22 mouse cellular contexts compared by ENCODE assay signal in genomic region chr11:116208660-116209059, GRCm38 (mm10). TPM values are rescaled to one million over a fixed set of nuclear protein-coding genes. Genes with fewer than 3 reads are reported as not detected.
"Had no signal": no experiment of that assay in that cellular context is flagged by ENCODE, and none has a peak within 500 bp of the region (broad histone marks: within the 10 kb centered on the region; RNA-seq: fewer than 3 reads in every experiment).

No protein-coding gene starts in this region.

- H3K9me3 ChIP-seq: heart, embryonic 12.5 days; hindbrain, embryonic 12.5 days; limb, embryonic 10.5 days; limb, embryonic 12.5 days; liver, embryonic 13.5 days; liver, embryonic 15.5 days had no signal

- H3K27me3 ChIP-seq: heart, embryonic 12.5 days; hindbrain, embryonic 12.5 days; limb, embryonic 12.5 days; liver, embryonic 13.5 days; liver, embryonic 15.5 days had no signal

- H3K4me1 ChIP-seq: heart, embryonic 12.5 days; hindbrain, embryonic 10.5 days; hindbrain, embryonic 12.5 days; limb, embryonic 10.5 days; limb, embryonic 12.5 days had no signal

- H3K9ac ChIP-seq: heart, embryonic 12.5 days; hindbrain, embryonic 12.5 days; hindbrain, embryonic 14.5 days; limb, embryonic 12.5 days; liver, embryonic 13.5 days; liver, embryonic 15.5 days had no signal

- DNase-seq: gastrocnemius, postnatal 14 days; gastrocnemius, postnatal 36 days; heart, adult 11 months; heart, adult 2 months; heart, postnatal 10 days; heart, postnatal 4 days; kidney, postnatal 10 days; kidney, postnatal 4 days; liver; liver, embryonic 13.5 days had no signal

- ATAC-seq: hindbrain, embryonic 16.5 days; inflammation-experienced regulatory T-cells, adult 6 months; intestine, embryonic 16.5 days had no signal

- H3K4me3 ChIP-seq: heart, adult 2 months; heart, embryonic 12.5 days; hindbrain, embryonic 10.5 days; hindbrain, embryonic 12.5 days; layer of hippocampus, adult 2 months; left cerebral cortex, adult 2 months; limb, embryonic 10.5 days; limb, embryonic 12.5 days; liver, embryonic 13.5 days; liver, embryonic 15.5 days had no signal

- H3K4me2 ChIP-seq: heart, embryonic 12.5 days; hindbrain, embryonic 12.5 days; hindbrain, embryonic 14.5 days; limb, embryonic 12.5 days; liver, embryonic 13.5 days; liver, embryonic 15.5 days had no signal

- H3K27ac ChIP-seq: heart, adult 2 months; hindbrain, embryonic 10.5 days; hindbrain, embryonic 12.5 days; hindbrain, embryonic 14.5 days; layer of hippocampus, adult 2 months; left cerebral cortex, adult 2 months; limb, embryonic 10.5 days; limb, embryonic 12.5 days; liver, embryonic 15.5 days had no signal

RNA-seq across cellular contexts. Expression of gene Evpl, which starts 29.2 kb away (rescaled TPM):
- polyA plus RNA-seq: inflammation-experienced regulatory T-cells, adult 6 months had no signal
